Mouse (Mus musculus) embryo, embryonic 10 days (tissue): ENCODE data around the gene Srsf1.
"Not testable (repeated sequence)": the region's sequence is repeated elsewhere in the genome, so short reads cannot be mapped to it uniquely, and the experiment has no call there.

ENCODE experiments used
- DNase-seq: peaks from one replicate; pipeline ENCODE4 v3.0.0-alpha.2; 2015; ENCODE audit warnings: low spot score

Srsf1 gene

GRCm38 (mm10) chr11:88039066-88039465, 8.1 kb upstream of the Srsf1 start:
- no peak for DNase-seq

DNA sequence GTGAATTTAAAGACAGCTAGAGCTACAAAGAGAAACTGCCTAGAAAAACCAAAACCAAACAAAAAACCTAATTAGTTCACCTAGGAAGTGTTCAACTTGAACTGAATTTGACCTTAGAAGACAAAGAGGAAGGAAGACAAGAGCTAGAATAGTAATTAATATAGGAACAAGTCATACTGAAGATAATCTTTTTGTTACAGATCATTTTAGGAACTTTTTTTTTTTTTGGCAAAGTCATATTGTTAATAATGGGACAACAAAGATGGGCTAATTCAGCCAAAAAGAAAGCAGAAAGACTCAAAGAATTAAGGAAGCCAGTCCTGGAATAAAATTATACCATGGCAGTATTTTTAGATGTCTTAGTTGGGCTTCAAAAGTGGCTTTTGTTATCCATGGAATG, 2.9 kb upstream of the Srsf1 start:
- no peak for DNase-seq

- not testable (repeated sequence) for DNase-seq
These were observed 2.0 kb upstream of the Srsf1 start for GRCm38 (mm10) chr11:88045159-88045558.

DNA sequence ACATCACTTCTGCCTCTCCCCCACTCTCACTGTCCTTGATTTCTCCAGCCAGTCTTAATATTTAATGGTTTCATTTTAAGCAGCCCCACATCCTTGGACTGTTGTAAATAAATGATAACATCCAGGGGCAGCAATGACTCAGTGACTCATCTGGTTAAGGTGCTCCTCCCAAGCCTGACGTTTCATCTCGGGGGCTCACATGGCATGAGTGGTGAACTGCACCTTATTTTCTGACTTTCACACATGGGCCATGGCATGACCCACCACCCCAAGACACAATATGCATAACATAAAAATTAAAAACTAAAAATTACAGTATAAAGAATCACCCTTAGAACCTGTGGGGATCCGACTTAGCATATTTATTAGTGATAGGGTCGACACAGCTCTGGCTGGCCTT, 1.3 kb upstream of the Srsf1 start:
- no peak for DNase-seq

- DNase-seq: no peak
These were observed 743 bp upstream of the Srsf1 start for GRCm38 (mm10) chr11:88046323-88046937.

DNA sequence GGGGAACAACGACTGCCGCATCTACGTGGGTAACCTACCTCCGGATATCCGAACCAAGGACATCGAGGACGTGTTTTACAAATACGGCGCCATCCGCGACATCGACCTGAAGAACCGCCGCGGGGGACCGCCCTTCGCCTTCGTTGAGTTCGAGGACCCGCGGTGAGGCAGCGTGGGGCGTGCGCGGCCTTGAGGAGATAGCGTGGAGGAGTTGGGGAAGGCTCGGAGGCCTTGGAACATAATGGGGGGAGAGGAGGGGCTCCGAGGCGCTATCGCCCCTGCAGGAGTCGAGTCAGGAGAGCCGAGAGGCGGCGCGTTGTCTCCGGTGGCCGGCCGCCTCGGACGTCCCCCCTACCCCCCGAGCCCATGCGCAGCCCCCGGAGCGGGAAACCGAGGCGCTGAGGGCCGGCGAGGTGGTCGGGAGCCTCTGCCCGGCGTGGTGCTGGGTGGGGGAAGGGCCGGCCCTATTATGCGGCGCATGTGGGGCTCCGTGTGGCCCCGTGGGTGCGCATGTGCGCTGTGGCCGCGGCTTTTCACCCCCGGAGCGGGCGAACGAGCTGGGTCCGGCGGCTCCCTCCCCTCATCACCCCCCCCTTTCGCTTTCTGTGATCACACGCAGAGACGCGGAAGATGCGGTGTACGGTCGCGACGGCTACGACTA, 828 bp downstream of the Srsf1 start:
- DNase-seq: peak; percentile 66

GRCm38 (mm10) chr11:88048961-88049670, 1.9 kb downstream of the Srsf1 start:
- no peak for DNase-seq

DNA sequence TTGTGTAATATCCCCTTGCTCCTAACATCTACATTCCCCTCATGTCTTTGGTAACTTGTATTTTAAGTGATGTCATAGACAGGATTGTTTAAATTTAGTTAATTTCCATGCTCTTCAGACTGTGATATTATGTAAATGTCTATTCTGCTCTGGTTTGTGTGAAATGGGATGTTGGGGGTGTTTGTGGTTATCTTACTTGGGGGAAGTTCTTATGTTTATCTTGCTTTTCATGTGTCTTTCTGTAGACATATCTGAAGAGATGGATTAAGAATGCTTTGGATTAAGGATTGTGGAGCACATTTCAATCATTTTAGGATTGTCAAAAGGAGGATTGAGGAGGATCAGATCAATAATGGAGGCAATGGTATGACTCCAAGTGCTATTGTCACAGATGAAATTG, 2.6 kb downstream of the Srsf1 start:
- no peak for DNase-seq

DNA sequence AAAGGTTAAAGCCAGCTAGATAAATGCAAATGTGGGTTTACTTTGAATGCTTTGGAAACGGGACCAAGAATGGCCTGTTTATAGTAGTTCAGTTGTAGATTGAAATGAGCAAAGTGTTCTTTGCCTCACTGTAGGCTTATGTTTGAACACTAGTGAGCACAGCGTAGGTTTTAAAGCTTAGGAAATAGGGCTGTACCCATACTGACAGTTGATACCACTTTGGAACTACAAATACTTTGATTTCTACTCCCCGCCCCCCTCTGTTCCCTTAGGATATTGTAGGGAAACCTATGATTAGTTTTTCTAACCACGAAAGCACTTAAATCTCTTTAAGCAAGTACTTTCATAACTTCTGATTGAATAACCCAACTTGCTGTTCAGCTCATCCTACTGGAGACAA, 5.5 kb downstream of the Srsf1 start:
- DNase-seq: no peak

DNA sequence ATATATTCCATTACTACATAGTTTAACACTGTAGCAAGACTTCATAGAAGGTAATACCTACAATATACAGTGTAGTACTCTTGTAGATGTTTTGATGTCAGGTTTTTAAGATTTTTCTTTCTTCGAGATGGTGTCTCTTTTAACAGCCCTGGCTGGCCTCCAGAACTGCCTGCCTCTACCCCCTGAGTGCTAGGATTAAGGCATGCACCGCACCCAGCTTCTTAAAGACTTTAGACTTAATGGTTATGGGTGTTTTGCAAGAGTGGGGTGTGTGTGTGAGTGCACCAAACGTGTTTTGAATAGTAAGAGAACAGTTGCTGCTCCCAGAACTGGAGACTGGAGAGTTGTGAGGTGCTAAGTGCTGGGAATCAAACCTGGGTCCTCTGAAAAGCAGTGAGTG, 6.6 kb downstream of the Srsf1 start:
- no peak for DNase-seq

DNA sequence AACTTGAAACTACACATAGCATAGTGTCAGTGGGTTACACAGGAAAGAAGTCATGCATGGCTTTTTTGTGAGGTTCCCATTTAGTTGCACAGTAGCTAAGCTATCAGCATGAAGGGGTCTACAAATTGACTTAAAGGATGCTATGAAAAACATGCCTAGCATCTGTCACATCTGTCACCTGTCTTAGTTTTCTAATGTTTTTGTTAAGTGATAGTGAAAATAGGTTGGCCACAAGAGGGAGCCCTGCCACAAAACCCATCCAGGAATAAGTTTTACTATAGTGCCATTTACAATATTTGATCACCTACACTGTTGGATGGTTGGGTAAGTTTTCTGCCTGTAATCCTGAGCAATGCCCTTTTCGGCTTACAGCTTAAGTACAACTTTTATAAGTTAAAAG, 7.4 kb downstream of the Srsf1 start:
- DNase-seq: peak; percentile 55

GRCm38 (mm10) chr11:88055777-88056176, 8.6 kb downstream of the Srsf1 start:
- no peak for DNase-seq

DNA sequence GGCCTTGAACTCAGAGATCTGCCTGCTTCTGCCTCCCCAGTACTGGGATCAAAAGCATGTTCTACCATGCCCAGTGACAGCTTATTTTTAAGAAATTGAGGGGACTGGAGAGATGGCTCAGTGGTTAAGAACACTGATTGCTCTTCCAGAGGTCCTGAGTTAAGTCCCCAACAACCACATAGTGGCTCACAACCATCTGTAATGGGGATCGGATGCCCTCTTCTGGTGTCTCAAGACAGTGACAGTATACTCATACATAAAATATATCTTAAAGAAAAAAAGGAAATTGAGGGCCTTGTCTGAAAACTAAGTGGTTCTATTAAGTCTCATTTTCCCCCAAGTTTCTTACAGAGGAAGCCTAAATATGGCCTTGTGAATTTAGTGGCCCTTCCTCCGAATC, 10.6 kb downstream of the Srsf1 start:
- DNase-seq: no peak

DNA sequence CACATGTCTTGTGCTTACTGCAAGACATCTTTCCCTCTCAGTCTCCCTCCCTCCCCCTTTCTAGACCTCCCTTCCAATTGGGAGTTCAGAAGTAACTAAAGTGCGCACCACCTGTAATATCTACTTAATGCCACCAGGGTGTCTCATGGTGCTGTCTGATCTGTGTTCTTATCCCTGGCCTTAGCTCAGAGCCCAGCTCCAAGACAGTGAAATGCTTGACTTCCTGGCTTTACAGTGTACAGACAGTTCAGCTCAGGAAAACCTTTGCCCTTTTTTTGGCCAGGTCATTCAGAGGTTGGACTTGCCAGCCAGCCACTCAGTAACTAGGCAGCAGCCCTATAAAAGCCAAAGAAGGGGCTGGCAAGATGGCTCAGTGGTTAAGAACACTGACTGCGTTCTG, 12.0 kb downstream of the Srsf1 start:
- DNase-seq: peak; percentile 87

DNA sequence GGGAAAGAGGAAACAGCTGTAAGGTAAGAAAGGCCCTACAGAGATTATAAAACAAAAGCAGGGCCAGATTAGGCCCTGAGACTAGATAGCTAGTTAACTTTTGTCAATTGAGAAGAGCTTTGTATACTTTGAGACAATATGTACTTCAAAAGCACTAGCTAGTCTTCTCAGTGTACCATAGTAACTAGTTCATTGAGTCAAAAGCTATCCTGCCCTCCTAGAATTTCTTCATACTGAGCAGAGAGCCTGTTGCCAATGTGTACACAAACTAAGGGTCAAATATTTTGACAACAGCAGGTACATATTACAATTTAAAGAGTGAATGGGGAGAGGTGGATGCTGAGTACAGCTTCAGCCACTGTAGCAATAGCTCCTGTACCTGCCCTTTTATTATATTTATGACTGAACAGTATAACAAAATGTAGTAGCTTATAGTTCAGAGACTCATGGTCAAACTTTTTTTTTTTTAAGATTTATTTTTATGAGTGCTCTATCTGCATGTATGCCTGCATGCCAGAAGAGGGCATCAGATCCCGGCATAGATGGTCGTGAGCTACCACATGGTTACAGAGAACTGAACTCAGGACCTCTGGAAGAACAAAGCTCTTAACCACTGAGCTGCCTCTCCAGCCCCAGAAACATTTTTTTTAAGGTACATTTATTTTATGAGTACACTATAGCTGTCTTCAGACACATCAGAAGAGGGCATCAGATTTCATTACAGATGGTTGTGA, 14.9 kb downstream of the Srsf1 start:
- DNase-seq: no peak

DNA sequence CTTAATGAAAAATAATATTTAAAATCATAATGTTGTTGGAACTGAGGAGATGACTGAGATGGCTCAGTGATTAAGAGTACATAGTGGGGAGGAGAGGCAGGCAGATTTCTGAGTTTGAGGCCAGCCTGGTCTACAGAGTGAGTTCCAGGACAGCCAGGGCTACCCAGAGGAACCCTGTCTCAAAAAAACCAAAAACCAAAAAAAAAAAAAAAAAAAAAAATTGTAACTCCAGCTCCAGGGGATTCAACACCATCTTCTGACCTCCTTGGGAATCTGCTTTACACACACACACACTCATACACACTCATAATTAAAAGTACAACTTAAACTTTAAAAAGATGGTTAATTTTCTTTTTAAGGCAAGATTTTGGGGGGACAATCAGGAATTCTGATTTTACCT, 18.6 kb downstream of the Srsf1 start:
- no peak for DNase-seq

DNA sequence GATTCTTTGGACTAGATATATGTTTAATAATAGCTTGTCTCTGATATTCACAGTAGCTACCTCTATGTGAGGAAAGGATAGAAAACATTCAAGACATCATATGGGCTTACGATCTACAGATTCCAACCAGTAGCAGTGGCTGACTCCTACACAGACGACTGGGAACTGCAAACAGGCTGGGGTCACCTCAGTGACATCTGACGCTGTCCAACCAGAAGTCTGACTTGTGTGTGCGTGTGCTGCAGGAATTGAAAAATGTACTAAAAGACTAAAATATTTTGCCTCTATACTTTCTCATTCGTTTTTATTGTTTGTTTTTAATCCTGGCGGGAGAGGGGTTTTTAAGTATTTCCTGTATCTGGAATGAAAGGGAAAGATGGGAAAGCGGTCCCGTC, 20.0 kb downstream of the Srsf1 start:
- DNase-seq: peak; percentile 71

DNA sequence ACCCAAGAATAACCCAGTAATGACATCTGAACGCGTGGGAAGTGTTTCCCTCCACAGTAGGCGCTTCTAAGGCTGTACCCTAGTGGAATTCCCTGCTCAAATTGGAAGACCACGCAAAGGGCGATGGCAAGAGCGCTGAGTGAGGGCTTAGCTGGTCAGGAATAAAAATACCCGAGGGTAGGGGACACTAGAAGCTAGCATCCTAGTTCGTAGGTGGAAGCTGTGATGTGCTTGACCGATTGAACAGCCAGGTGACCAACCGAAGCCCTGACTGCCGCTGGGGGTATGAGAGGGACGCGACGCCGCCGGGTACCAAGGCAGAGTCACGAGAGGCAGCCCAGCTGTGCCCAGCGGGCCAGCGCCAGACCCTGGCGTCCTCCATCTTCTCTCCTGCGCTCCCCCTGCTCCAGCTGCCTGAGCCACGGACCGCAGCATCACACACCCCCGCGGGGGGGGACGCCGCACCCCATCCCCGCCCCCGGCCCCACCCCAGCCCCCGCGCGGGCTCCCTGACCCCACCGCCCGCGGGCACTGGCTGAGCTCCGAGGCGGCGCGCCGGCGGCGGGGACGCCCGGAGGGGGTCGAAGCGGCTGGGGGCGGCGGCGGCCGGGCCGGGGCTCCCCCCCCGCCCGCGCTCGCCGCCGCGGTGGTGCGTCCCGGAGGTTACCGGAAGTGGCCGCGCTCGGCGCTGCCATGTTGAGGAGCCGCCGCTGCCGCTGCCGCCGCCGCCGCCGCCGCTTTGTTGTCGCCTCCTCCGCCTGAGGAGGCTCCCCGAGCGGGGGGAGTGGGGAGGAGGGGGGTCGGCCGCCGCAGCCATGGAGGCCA, 20.6 kb downstream of the Srsf1 start, which contains the start of gene Vezf1:
TSS of gene Vezf1 (plus strand) at position 694 of the 825 bp plus-strand sequence.
- DNase-seq: peak; percentile 90

DNA sequence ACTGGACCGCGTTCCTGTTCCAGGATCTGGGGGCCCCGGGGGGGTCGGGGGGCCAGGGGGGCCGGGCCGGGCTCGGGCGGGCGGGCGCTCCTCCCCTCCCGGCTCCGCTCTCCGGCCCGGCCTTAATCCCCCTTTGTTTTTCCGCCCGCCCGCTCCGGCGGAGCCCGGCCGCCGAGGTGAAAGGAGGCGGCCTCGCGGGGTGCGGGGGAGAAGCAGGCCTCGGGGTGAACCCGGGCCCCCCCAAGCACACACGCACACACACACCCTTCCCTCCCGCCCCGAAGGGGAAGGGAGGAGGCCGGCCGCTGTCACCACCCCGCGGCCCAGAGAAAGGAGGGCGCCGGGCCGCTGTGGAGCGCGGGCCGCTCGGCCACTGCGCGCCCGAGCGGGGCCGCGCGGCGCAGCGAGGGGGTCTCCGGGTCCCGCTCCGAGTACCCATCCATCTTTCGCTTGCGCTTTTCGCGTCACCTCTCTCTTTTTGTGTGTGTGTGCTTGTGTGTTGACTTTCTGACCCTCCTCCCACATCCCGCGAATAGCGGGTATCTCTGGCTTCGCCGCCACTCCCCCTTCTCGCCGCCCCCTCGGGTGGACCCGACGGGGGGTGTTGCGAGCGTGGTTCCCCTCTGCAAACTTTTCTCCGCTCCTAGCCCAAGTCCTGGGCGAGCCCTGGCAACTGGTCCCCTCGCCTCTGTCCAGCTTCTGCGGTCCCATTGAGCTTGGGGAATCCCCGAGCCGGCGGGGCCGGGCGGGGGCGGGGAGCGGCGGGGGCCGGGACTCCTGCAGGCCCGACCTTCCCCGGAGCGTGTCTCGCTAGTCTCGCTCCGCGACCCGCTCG, 21.5 kb downstream of the Srsf1 start:
- peak; percentile 66 for DNase-seq

DNA sequence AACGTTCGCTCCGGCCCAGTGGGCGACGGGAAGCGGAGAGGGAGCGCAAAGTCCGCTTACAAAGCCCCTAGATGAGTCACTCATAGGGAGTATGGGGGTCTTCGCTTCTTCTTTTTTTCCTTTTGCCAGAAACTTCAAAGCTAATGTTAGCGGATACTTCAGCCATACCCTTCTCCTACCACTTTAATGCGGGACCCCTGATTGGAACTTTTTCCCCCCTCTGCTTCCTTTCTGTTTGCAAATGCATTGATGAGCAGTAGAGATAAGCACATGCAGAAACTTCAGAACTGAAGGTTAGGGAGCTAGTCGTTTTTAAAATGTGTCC, 22.0 kb downstream of the Srsf1 start:
- no peak for DNase-seq

DNA sequence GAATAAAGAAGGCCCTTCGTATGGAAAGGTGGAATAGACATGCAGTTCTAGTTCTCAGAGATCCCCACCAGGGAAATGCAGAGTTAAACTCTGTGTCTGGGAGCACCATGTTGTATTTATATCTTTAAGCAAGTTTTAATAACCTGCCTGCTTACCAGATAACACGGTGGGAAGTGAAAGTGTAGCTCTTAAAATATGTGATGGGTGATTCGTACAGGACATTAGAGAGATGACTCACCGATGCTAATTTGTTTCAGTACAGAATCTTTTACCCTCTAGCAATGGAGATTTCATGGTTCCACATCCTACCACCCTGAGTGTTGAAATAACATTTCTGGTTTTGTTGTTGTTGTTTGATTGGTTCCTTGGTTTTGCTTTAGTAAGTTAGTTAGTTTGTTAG, 23.2 kb downstream of the Srsf1 start:
- DNase-seq: no peak
